Mouse (Mus musculus) limb, embryonic 13.5 days (tissue): Measurements from ENCODE around the gene Gpr61. TPM values are rescaled to one million over a fixed set of nuclear protein-coding genes. Genes with fewer than 3 reads are reported as not detected.
A peak's percentile ranks its signal among the peaks of the same experiment; 100 is the strongest.

Source experiments
- ATAC-seq: fragments of 200-750 bp; cut with Nextera tagmentation; 2 replicates; pipeline ENCODE4 v1.8.0; 2017; ENCODE audit warnings: low read depth, moderate number of reproducible peaks, moderate TSS enrichment; ENCODE audit not compliant: low FRiP score
- H3K27ac ChIP-seq: fragments of 300-500 bp; sonication (generic); 2 replicates; pipeline ENCODE4 v1.5.1; 2015; ENCODE audit warnings: inconsistent platforms, mild to moderate bottlenecking, moderate library complexity
- H3K27me3 ChIP-seq: fragments of 300-500 bp; sonication (generic); 2 replicates; pipeline ENCODE4 v1.6.1; 2015; ENCODE audit warnings: mild to moderate bottlenecking, inconsistent platforms
- H3K36me3 ChIP-seq: fragments of 300-500 bp; sonication (generic); 2 replicates; pipeline ENCODE4 v1.6.1; 2015; ENCODE audit warnings: inconsistent platforms, mild to moderate bottlenecking, moderate library complexity
- H3K4me1 ChIP-seq: fragments of 300-500 bp; sonication (generic); 2 replicates; pipeline ENCODE4 v1.6.1; 2015; ENCODE audit warnings: inconsistent platforms
- H3K4me2 ChIP-seq: fragments of 300-500 bp; sonication (generic); replicated peaks from 2 replicates; pipeline ENCODE4 v1.6.1; 2015; ENCODE audit warnings: inconsistent platforms, mild to moderate bottlenecking, moderate library complexity
- H3K4me3 ChIP-seq: fragments of 300-500 bp; sonication (generic); 2 replicates; pipeline ENCODE4 v1.5.1; 2015; ENCODE audit warnings: moderate library complexity, mild to moderate bottlenecking, inconsistent platforms
- H3K9ac ChIP-seq: fragments of 300-500 bp; sonication (generic); 2 replicates; pipeline ENCODE4 v1.6.1; 2015; ENCODE audit warnings: mild to moderate bottlenecking, inconsistent platforms
- H3K9me3 ChIP-seq: fragments of 300-500 bp; sonication (generic); 2 replicates; pipeline ENCODE4 v1.6.1; 2016; ENCODE audit warnings: inconsistent platforms
- WGBS: fragments of 180-500 bp; shearing (Covaris S2); methylation state at CpG from one replicate; pipeline ENCODE4 v1.1.7; 2015; 5-methylcytosine and 5-hydroxymethylcytosine counted together
- polyA plus RNA-seq: library from polyadenylated mRNA; unstranded; fragments of >200 nt; fragmentation: Nextera tagmentation; extraction: Ambion mirVana; gene quantifications from 2 replicates; pipeline ENCODE4 v1.2.1, GENCODE M21; 2015

Gpr61 gene
- polyA plus RNA-seq, 1 experiment from 2014 or later: 0.09 TPM

GRCm38 (mm10) chr3:108169199-108169598, 14.5 kb upstream of the Gpr61 start:
- H3K4me1 ChIP-seq: peaks cover 48% of the 10 kb centered on the region
- H3K4me2 ChIP-seq: no peak overlapping the region
- H3K27me3 ChIP-seq: no peaks in the 10 kb centered on the region
- no peak overlapping the region for H3K27ac ChIP-seq
- H3K4me3 ChIP-seq: no peak overlapping the region
- H3K9me3 ChIP-seq: no peaks in the 10 kb centered on the region
- H3K9ac ChIP-seq: no peak overlapping the region
- ATAC-seq: no peak
- 29% methylated on average over 3 of the region's 3 CpGs for WGBS
- H3K36me3 ChIP-seq: no peaks in the 10 kb centered on the region

DNA sequence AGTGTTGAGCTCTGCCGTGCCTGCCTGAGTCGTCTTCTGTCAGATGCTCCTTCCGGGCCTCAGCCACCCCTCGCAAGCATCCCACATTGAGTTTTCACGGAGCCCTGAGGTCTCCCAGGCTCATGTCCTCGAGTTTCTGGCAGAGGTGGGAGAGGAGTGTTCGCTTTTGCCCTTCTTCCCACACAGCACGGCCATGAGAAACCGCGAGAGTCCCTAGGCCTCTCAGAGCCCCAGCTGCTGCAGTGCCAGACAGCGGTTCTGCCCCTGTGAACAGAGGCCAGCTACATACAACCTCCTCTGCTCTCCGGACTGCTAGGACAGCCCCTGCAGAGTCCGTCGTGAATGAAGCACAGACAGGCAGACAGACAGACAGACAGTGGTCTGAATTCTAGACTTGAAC, 12.8 kb upstream of the Gpr61 start:
- Histone ChIP-seq H3K4me1 (peaks cover 48% of the 10 kb centered on the region), H3K9me3 (no peaks in the 10 kb centered on the region), H3K4me3 (no peak overlapping the region), H3K36me3 (no peaks in the 10 kb centered on the region), H3K27me3 (no peaks in the 10 kb centered on the region), H3K4me2 (no peak overlapping the region), H3K9ac (peak overlapping the region; percentile 31), H3K27ac (peak overlapping the region; percentile 85)
- no peak for ATAC-seq
- 24% methylated on average over 14 of the region's 14 CpGs for WGBS

DNA sequence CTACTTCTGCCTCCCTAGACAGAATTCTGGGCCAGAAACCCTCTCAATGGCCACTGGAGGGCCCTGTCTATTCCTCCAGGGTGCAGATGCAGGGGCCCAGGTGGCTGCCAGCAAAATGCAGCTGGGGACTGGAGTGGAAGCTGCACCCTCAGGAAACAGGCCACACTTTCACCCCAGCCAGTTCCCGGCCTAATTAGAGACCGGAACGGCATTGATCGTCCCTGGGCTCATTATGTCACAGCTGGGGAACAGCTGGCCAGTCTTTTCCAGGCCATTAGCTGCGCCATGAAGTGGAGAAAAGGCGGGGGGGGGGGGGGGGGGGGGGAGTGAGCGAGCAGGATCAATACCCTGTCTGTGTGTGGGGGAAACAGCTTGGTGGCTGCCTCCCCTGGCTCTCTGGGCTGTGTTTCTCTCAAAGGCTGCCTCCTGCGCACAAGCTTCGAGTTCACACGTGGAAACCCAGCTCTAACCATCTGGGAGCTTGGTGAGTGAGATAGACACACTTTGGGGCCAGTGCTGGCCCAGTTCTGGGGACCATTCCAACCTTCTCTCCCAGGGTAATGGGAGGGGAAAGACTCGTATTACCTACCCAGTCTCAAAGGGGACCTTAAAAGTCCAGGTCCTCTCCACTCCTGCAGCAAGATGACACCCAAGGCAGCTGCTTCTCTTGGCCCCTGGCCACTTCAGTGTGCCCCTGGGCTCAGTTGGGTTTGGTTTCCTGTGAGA, 12.0 kb upstream of the Gpr61 start:
- no peaks in the 10 kb centered on the region for H3K27me3 ChIP-seq
- peak overlapping the region; percentile 31; the same call in 1 of the 2 replicates for H3K9ac ChIP-seq
- H3K27ac ChIP-seq: peak overlapping the region; percentile 85
- no peaks in the 10 kb centered on the region for H3K36me3 ChIP-seq
- H3K4me3 ChIP-seq: no peak overlapping the region
- H3K4me2 ChIP-seq: peak overlapping the region; percentile 34
- peak; percentile 78 for ATAC-seq
- H3K9me3 ChIP-seq: no peaks in the 10 kb centered on the region
- WGBS: 4% methylated on average over 9 of the region's 11 CpGs
- H3K4me1 ChIP-seq: peaks cover 48% of the 10 kb centered on the region

DNA sequence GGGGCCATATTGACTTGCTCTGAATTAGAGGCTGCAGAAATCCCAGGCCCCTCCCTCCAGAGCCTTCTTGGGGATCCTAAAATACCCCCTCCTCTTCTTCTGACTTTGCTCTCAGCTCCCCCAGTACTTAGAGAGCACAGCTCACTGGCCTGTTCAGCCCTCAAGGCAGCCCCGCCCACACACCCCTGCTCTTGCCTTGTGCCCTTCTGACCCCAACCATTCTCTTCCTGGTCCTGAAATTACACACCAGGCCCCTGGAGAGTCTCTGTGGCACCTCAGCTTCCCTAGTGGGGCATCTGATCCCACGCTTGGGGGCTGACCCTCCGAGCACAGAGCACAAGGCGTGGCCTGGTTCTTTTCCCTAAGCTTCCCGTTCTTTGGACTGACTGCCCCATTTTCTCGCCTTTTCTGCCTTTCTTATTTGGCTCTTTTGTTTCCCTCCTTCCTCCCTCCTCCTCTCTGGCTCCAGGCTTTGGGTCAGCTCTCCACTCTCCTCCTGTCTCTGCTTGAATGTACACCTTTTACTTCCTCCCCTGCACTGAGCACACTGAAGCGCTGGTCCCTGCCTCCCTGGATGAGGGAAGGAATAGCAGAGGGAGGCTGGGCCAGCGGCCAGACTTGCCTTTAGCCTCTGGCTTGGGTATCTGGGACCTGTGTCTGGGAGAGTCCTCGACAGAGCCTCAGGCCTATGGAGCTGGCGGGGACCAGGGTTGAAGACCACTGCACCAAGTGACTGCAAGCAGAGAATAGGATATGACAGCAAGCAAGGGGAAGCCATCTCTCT, 11.0 kb upstream of the Gpr61 start:
- Histone ChIP-seq H3K9ac (no peak overlapping the region), H3K36me3 (no peaks in the 10 kb centered on the region), H3K27me3 (no peaks in the 10 kb centered on the region), H3K27ac (peak overlapping the region; percentile 85; the same call in 1 of the 2 replicates), H3K4me1 (peaks cover 48% of the 10 kb centered on the region), H3K9me3 (no peaks in the 10 kb centered on the region), H3K4me3 (no peak overlapping the region), H3K4me2 (peak overlapping the region; percentile 53)
- peak; percentile 15; the same call in 1 of the 2 replicates for ATAC-seq
- 20% methylated on average over 10 of the region's 10 CpGs for WGBS

DNA sequence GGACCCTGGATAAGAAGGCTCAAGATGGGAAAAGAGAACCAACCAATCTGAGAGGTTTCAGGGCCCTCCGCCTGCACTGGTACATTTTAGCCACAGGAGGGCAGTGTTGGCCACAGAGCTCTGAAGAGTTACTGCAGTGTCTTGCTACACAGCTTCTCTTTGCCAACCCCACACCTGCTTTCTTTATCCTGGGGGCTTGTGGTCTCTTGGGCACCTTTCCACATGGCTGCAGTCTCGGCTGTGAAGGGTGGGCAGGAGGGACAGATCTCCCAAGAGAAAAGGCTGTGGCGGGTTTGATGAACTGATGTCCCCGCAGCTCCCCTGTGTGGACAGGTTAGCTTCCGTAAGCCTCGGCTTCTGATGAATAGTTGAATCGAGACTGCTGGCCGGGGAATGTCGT, 10.1 kb upstream of the Gpr61 start:
- 23% methylated on average over 9 of the region's 9 CpGs for WGBS
- peak; percentile 22; the same call in 1 of the 2 replicates for ATAC-seq
- H3K36me3 ChIP-seq: no peaks in the 10 kb centered on the region
- no peak overlapping the region for H3K4me3 ChIP-seq
- peak overlapping the region; percentile 53 for H3K4me2 ChIP-seq
- H3K9ac ChIP-seq: no peak overlapping the region
- no peaks in the 10 kb centered on the region for H3K27me3 ChIP-seq
- no peak overlapping the region for H3K27ac ChIP-seq
- H3K9me3 ChIP-seq: no peaks in the 10 kb centered on the region
- H3K4me1 ChIP-seq: peaks cover 48% of the 10 kb centered on the region

DNA sequence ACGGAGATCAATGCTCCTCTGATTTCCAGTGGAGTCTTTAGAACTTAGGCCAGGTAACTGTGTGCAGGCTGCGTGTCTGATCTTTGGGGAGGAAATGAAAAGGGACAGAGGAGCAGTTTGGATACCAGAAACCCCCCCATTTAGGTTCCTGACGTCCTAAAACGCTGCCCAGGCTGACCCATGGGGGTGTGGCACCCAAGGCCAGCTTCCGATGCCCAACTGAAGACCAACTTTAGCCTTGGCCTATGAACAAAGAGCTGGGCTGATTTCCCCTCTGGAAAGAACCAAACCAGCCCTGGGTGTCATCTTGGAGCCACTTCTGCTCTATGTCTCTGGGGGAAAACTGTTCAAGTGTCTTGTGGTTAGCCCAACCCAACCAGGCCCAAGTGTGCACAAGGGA, 9.4 kb upstream of the Gpr61 start:
- no peaks in the 10 kb centered on the region for H3K27me3 ChIP-seq
- no peak overlapping the region for H3K4me3 ChIP-seq
- peaks cover 43% of the 10 kb centered on the region for H3K4me1 ChIP-seq
- H3K4me2 ChIP-seq: no peak overlapping the region
- H3K9ac ChIP-seq: no peak overlapping the region; the same call in 1 of the 2 replicates
- no peak overlapping the region for H3K27ac ChIP-seq
- no peaks in the 10 kb centered on the region for H3K36me3 ChIP-seq
- H3K9me3 ChIP-seq: no peaks in the 10 kb centered on the region
- ATAC-seq: no peak
- WGBS: 63% methylated on average over 5 of the region's 5 CpGs

- WGBS: 63% methylated on average over 9 of the region's 9 CpGs
- H3K27ac ChIP-seq: 0 out of 2 replicates have a peak overlapping the region, but pooled peaks have one; percentile 10
- H3K36me3 ChIP-seq: no peaks in the 10 kb centered on the region
- H3K9ac ChIP-seq: no peak overlapping the region; the same call in 1 of the 2 replicates
- peaks cover 4% of the 10 kb centered on the region; the same call in 1 of the 2 replicates for H3K4me1 ChIP-seq
- peak; percentile 60 for ATAC-seq
- no peak overlapping the region for H3K4me2 ChIP-seq
- no peaks in the 10 kb centered on the region for H3K27me3 ChIP-seq
- H3K4me3 ChIP-seq: no peak overlapping the region
- H3K9me3 ChIP-seq: no peaks in the 10 kb centered on the region
Measured at GRCm38 (mm10) chr3:108158383-108159037, 3.8 kb upstream of the Gpr61 start.

GRCm38 (mm10) chr3:108152290-108152689, 2.4 kb downstream of the Gpr61 start:
- peaks cover 4% of the 10 kb centered on the region for H3K4me1 ChIP-seq
- no peak overlapping the region for H3K4me2 ChIP-seq
- H3K27me3 ChIP-seq: no peaks in the 10 kb centered on the region
- no peak overlapping the region for H3K4me3 ChIP-seq
- H3K36me3 ChIP-seq: no peaks in the 10 kb centered on the region
- H3K27ac ChIP-seq: no peak overlapping the region
- 89% methylated on average over 3 of the region's 3 CpGs for WGBS
- no peak overlapping the region for H3K9ac ChIP-seq
- no peak for ATAC-seq
- no peaks in the 10 kb centered on the region for H3K9me3 ChIP-seq

DNA sequence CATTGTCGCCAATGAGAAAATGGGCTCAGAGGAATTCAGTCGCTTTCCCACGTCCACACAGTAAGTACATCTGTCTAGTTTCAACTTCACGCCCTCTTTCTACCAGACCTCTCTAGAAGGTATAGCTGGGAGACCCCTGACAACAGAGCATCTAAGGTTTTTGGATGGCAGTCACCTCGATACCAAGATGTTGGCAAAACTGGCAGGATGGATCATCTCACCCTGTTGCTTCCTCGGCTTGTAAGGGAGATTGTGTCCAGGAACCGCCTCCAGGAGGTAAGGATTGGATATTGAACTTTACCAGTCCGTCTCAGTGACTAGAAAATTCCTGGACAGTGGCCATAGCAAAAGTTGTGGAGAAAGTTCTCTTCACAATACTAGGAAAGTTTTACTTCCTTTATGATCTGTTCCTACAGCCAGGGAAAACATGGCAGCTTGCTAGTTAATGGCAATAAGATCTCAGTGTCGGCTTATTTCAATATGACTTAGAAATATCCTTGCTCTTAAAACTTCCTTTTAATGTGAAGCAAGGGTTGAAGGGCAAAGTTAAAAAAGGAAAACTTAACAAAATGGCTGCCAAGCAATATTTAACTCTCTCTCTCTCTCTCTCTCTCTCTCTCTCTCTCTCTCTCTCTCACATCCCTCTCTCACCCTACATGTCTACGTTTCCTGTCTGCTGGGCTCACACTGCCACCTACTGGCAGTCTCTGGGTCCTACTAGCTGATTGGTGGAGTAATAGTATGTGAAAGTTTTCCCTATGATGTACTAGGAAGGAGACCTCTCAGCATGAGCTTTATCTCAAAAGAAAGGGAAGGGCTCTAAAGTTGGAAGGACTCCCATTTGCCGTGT, 7.1 kb downstream of the Gpr61 start:
- Histone ChIP-seq H3K27me3 (no peaks in the 10 kb centered on the region), H3K9ac (no peak overlapping the region), H3K27ac (no peak overlapping the region; the same call in 1 of the 2 replicates), H3K4me1 (peaks cover 27% of the 10 kb centered on the region), H3K4me3 (no peak overlapping the region), H3K36me3 (no peaks in the 10 kb centered on the region), H3K9me3 (no peaks in the 10 kb centered on the region), H3K4me2 (no peak overlapping the region)
- ATAC-seq: peak; percentile 49; the same call in 1 of the 2 replicates
- WGBS: 71% methylated on average over 11 of the region's 11 CpGs

- H3K9ac ChIP-seq: peak overlapping the region; percentile 95
- ATAC-seq: no peak
- peak overlapping the region; percentile 85 for H3K4me2 ChIP-seq
- H3K4me1 ChIP-seq: peaks cover 27% of the 10 kb centered on the region
- peak overlapping the region; percentile 97 for H3K4me3 ChIP-seq
- 63% methylated on average over 5 of the region's 5 CpGs for WGBS
- H3K27ac ChIP-seq: no peak overlapping the region
- no peaks in the 10 kb centered on the region for H3K36me3 ChIP-seq
- H3K9me3 ChIP-seq: no peaks in the 10 kb centered on the region
- no peaks in the 10 kb centered on the region for H3K27me3 ChIP-seq
Measured at GRCm38 (mm10) chr3:108146671-108147070, 8.0 kb downstream of the Gpr61 start.
